Comparison of ENCODE assay signal across 8 mouse cellular contexts in the genomic region with DNA sequence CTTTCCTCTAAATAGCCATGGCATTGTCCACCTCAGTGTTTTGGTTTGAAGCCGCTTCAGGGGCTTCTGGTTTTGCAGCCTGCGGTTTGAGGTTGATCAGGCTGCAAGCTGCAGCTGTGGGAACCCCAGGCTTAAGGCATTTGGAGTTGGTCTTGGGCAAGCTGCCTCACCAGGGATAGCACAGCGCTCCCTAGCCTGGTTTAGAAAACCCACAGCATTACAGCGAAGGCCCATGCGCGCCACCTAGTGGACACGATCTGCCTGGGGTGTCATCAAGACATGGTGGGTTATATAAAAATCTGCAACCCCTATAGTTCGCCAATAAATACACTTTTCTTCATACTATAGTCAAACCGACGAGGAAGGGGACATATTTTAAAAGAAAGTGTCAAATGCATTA.
DNase-seq lines count a peak whose midpoint lies in the region; ATAC-seq lines count a peak whose summit lies in the region.

No protein-coding gene starts in this region.

- H3K4me1 ChIP-seq in hindbrain, embryonic 14.5 days (replicated peaks; ENCODE audit: control insufficient read depth, insufficient read depth, low read length) = 0 out of 2 replicates have a peak, but pooled peaks cover 10% of the 10 kb centered on the region

- peak overlapping the region; percentile 48 for H3K27ac ChIP-seq in hindbrain, embryonic 14.5 days

- peak overlapping the region; percentile 49 for H3K4me2 ChIP-seq in hindbrain, embryonic 14.5 days (replicated peaks)

- H3K4me3 ChIP-seq in hindbrain, embryonic 14.5 days (replicated peaks; ENCODE audit: low read length) = no peak overlapping the region

- H3K9me3 ChIP-seq in hindbrain, embryonic 14.5 days (ENCODE audit: control insufficient read depth, low read length) = no peaks in the 10 kb centered on the region

- no peak for ATAC-seq in hindbrain, embryonic 14.5 days (ENCODE audit: low FRiP score)

- H3K27me3 ChIP-seq in hindbrain, embryonic 14.5 days (ENCODE audit: control insufficient read depth, insufficient read depth, low read length) = peaks cover 5% of the 10 kb centered on the region; the same call in 1 of the 2 replicates

- H3K36me3 ChIP-seq in hindbrain, embryonic 14.5 days (replicated peaks; ENCODE audit: control insufficient read depth, insufficient read depth) = no peaks in the 10 kb centered on the region

- peak overlapping the region; percentile 35; the same call in 1 of the 2 replicates for H3K9ac ChIP-seq in hindbrain, embryonic 14.5 days

- WGBS in hindbrain, embryonic 14.5 days = 5% methylated on average over 10 of the region's 10 CpGs

- peak; percentile 92 for DNase-seq in R1 (ENCODE audit: low read depth, low spot score)
- peak; percentile 84 to 93 for DNase-seq in cerebellum, postnatal 25 days
- DNase-seq in frontal cortex, postnatal 36 days (ENCODE audit: low spot score in 2 of 2) = peak; percentile 84 to 87
- peak; percentile 84 for DNase-seq in hindbrain, embryonic 14.5 days (ENCODE audit: low spot score)
- peak; percentile 75 to 76 for DNase-seq in layer of hippocampus, postnatal 36 days
- DNase-seq in lung, postnatal 25 days (ENCODE audit: low spot score) = peak; percentile 87
- DNase-seq in retina, adult 2 months (ENCODE audit: low read depth, low spot score) = peak; percentile 48
- peak; percentile 91 for DNase-seq in thymus, postnatal 25 days
